Mouse (Mus musculus): ENCODE measurements around the gene Spata17.

Spata17 gene

DNA sequence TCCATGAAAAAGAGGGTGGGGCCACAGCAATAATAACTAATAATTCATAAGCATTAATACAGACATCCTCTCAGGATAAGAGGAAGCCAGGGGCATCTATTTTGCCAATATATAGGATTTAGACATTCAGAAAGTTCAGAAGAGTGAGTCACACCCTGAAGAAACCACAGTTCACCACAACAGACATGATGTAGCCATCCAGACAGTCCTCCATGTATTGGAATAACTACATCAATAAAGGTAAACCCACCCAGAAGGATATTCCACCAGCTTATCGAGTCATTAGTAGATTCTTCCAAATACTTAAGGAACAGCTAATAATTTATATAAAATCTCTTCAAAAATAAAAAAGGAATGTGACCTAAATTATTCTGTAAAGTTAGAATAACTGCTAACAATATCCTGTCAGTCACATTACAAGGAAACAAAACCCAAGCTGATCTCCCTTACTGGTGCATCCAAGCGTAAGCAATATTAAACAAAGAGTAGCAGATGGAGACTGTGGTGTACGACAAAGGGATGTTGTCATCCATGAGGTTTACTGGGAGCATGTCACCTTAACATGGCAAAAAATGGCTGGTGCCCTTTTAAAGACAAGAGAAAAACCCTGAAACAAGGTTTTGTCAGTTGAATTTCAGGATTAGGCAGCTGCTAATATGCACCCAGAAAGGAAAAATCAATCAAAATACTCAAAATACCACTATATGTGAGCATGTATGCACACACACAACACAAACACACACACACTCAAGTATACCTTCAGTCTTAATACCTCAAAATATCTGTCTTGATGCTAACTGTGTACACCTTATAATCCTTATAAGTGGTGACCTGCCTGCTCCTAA is 138.8 kb downstream of the Spata17 start:
- no peak for DNase-seq

GRCm38 (mm10) chr1:187059874-187060273 is 155.4 kb downstream of the Spata17 start:
- DNase-seq = no peak

GRCm38 (mm10) chr1:187054333-187054732 is 160.9 kb downstream of the Spata17 start:
- no peak for DNase-seq

GRCm38 (mm10) chr1:187053862-187054261 is 161.4 kb downstream of the Spata17 start:
- DNase-seq = no peak

DNA sequence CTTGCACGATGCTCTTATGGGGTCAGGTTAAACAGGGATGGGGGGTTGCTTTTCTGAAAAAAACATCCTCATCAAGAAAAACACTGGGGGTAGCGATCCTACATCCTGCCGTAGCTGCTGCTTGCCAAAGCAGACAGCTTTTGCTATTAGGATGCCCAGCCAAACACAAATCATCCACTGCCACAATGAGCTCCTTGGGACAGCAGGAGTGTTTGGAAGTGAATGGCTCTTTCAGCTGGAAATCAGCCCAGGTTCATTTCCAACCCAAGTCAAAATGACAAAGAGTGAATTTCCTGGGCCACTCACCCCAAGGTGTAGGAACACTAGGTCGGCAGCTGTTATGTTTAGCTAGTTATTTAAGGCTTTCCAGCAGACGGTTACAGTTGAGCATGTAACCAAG is 162.7 kb downstream of the Spata17 start:
- DNase-seq = no peak

DNA sequence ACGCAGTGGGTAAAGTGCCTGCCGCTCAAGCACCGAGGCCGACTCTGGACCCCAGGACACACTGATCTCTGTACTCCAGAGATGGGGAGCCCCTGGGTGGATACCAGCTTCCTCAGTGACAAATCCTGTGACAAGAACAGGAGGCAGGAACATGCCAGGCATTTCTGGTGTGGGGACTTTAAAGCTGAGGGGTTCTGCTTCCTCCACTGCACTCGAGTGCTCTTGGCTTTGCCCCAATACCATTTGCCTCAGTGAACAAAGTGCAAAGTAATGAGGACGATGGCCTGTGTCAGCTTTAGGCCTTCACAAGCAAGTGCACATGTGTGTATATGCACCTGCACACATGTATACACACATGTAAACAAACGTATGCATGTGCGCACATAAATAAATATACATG is 164.0 kb downstream of the Spata17 start:
- no peak for DNase-seq

GRCm38 (mm10) chr1:187048681-187049288 is 166.5 kb downstream of the Spata17 start:
- no peak for DNase-seq

- DNase-seq = no peak
These were observed 170.5 kb downstream of the Spata17 start for GRCm38 (mm10) chr1:187044726-187045125.

GRCm38 (mm10) chr1:187039801-187040200 is 175.5 kb downstream of the Spata17 start:
- no peak for DNase-seq

DNA sequence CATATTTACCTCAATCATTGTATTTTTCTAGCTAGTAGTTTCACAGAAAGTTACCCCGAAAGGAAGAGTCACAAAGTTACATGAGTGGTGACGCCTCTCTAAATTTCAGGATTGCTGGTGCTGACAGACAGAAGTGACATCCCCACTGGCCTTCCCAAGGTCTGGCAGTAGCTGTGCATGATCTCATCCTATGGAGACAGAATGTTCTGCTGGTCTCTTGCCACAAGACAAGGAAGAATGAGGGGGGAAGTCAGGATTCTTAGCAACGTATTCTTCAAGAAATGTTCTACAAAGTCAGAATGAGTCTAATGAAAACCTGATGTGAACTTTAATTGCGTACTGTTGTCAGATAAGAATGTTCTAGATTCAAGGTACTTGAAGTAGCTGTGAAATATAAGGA is 179.5 kb downstream of the Spata17 start:
- DNase-seq = no peak

DNA sequence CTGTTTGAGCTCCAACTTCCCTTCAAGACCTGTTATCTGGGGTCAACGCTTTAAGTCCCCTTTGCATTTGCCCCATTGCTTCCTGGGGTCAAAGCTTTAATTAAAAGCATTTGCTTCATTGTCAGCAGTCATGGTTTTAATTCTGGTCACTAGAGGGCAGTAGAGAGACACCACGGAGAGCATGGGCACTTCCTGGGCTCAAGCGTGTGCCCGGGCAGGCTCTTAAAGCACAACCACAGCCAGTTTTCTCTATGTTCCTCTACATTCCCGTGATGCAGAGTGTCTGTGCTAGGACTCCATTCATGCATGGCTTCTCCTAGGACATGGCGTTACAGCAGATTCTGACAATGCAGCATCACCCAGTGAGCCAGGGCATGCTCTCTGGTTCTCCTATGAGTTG is 183.5 kb downstream of the Spata17 start:
- DNase-seq = no peak

GRCm38 (mm10) chr1:187028841-187029240 is 186.4 kb downstream of the Spata17 start:
- no peak for DNase-seq

GRCm38 (mm10) chr1:187020011-187020410 is 195.3 kb downstream of the Spata17 start:
- no peak for DNase-seq

DNA sequence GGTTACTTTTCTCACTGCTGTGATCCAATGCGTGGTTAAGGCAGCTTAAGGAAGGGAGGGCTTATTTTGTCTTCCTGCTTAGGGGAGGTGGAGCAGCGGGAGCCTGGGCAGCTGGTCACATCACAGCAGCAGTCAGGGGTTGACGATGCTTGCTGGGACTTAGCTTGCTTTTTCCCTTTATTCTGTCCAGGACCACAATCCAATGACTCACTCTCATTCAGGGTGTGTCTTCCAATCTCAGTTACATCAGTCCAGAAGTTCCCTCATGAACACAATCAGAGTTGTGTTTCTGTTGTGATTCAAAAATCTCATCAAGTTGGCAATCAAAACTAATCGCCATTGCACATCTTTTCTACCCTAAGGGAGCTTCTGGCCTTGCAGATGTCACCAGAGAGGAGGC is 199.1 kb downstream of the Spata17 start:
- no peak for DNase-seq

DNA sequence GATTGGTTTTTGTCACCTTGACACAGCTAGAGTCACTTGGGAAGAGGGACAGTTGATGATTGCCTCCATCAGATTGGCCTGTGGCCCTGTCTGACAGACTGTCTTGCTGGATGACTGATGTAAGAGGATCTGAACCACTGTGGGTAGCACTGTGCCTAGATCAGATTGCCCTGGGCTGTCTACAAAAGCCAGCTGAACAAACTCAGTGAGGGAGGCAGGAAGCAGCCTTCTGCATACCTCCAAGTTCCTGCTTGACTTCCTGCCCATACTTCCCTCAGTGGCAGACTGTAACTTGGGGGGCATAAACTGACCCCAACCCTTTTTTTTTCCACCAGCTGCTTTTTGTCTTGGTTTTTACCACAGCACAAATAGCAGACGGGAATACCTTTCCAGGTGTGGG is 199.6 kb downstream of the Spata17 start:
- DNase-seq = no peak

- DNase-seq = no peak
These were observed 201.1 kb downstream of the Spata17 start for GRCm38 (mm10) chr1:187014141-187014540.

- no peak for DNase-seq
These were observed 203.7 kb downstream of the Spata17 start for GRCm38 (mm10) chr1:187011601-187012000.

DNA sequence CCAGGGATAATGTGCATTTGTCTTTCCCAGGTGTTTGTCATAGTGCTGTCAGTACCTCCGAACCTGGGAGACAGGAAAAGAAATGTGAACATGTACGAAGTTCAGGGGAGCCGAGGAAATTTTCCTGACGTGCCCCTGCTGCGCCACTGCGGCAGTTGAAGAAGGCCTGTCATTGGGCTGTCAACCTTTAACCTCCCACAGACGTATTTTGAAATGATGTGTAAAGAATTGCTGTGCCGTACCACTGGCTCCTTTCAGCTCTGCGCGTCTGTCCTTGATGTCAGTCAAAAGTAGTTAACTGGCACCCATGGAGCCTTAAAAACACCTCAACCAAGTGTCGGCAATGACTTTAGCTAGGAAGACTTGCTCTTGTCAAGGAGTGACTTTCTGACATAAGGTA is 205.2 kb downstream of the Spata17 start:
- no peak for DNase-seq

DNA sequence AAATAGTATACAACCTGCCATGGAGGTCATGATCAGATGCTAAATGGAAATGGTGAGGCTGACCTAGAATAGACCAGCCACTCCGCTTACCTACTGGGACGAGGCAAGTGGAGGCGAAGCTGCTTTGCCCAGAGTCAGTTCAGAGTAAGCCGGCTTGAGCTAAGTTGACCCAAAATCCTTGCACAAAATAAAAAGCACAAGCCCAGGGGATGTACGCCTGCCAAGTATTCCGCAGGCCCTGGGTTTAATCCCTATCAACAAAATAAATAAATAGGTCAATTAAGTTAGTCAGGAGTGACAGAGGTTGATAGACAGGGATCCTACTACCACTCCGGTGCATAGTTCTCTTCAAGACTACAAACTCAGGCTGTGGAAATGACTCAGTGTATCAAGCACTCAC is 207.0 kb downstream of the Spata17 start:
- no peak for DNase-seq

DNA sequence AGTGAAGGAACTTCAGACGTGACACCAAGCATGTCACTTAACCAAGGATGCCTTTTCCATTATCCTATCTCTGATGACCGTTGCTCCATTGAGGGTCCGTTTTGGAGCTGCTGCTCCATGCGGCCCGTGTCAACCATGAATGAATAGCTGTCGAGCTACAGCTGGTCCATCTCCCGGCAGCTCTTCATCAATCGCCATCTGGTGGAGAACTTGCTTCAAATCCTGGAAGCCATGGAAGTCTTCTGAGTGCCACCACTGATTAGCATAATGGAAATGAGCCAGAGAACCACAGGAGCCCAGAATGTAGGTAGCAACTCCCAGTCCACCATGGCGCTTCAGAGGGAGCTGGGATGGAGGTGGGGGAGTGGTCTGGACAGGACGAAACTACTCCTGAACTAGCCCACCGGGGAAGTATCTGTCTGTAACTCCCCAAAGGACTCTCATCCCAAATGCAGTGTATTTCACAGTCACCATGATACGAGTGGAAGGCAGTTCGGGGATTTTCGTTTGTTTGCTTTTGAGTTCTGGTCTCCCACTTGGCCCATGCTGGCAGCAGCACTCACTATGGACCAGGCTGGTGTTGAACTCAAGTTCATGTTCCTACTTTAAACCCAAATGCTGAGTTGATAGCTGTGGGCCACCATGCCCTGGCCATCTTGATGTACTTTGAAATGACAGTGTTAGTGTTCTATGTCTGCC is 208.9 kb downstream of the Spata17 start:
- no peak for DNase-seq

DNA sequence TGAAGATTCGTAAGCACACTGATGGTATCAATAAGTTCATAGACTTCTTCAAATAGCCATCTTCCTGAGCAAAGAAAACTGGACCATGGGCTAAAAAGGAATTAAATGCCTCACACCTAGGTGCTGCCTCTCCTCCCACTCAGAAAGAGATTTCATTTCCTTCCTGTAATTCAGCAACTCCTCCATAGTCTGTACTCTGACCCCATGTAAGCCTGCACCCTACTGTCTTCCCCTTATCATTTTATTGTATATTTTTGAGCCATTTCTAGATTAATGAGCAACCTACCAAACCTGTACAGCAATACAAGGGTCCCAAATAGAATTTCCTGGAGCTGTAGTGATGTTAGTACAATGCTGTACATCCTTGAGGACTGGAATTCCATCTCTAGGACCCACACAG is 211.0 kb downstream of the Spata17 start:
- DNase-seq = no peak

DNA sequence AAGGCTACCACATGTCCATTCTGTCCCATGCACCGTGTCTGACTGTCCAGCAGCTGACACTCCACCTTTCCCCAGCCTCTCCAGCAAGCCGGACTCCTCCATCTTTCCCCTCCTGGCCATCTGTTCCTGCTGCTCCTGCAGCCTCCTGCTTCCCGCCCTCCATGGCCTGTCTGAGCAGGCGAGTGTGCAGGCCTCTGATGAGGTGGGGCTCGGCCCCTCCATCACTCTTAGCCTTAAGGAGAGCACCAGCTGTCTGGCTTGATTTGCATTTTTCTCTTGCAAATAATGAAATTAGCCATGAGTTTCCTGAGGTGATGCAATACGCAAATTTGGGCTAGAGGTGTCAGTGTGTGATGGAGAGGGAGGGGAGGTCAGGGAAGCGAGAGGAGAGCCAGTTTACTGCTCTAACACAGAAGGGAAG is 211.8 kb downstream of the Spata17 start:
- DNase-seq = no peak

DNA sequence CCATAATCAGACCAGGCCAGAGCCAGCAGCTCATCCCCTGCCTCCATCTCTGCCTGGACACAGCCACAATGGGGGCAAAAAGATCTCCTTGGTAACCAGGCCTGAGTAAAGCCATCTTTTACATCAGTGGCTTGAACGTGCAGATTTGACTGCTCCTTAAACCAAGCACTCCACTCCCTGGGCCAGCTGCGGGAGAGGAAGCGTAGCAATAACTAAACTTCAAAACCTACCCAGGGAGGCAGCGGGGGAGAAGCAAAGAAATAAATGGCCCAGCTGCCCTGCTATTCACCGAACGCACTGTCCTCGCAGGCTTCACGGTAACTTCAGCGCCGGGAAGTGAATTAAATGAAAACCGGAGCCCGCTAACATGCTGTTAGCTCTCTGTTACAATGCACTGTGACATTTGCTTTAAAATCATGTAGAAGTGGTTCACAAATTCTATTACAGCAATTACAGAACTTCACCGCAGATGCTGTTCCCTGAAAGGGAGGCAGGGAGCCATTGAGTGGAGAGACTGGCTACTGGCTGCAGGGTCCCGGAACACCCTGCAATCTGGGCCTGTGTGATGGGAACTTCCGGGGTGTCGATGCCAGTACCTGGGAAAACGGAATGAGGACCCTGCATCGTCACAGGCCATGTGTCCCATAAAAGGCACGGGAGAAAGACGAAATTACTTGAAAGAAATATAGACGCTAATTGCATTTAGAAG is 217.5 kb downstream of the Spata17 start:
- no peak for DNase-seq
